ENCODE assay signal across 18 mouse cellular contexts in genomic region chr7:90334362-90334761, GRCm38 (mm10).
"Had no signal": no experiment of that assay in that cellular context is flagged by ENCODE, and none has a peak within 500 bp of the region (broad histone marks: within the 10 kb centered on the region; RNA-seq: fewer than 3 reads in every experiment).

No protein-coding gene starts in this region.

- H3K27ac ChIP-seq: midbrain, embryonic 10.5 days; midbrain, embryonic 12.5 days; neural tube, embryonic 13.5 days; neural tube, embryonic 15.5 days had no signal

- DNase-seq: lung, adult 18-20 months; lung, embryonic 14.5 days; lung, postnatal 10 days; lung, postnatal 4 days; midbrain, embryonic 14.5 days; retina, postnatal 1 day; right cerebral cortex, adult 18-20 months; right cerebral cortex, postnatal 25 days; right cerebral cortex, postnatal 4 days; spleen, adult 18-20 months; thymus, adult 2 months; thymus, postnatal 36 days had no signal

- H3K4me1 ChIP-seq: midbrain, embryonic 12.5 days; neural tube, embryonic 13.5 days; neural tube, embryonic 15.5 days had no signal

- H3K9ac ChIP-seq: lung, embryonic 14.5 days; midbrain, embryonic 12.5 days; neural tube, embryonic 13.5 days; neural tube, embryonic 15.5 days had no signal

- H3K36me3 ChIP-seq: midbrain, embryonic 10.5 days; midbrain, embryonic 12.5 days; neural tube, embryonic 13.5 days; neural tube, embryonic 15.5 days had no signal

- ATAC-seq: midbrain, embryonic 16.5 days had no signal

- H3K9me3 ChIP-seq: midbrain, embryonic 10.5 days; midbrain, embryonic 12.5 days; neural tube, embryonic 13.5 days; neural tube, embryonic 15.5 days had no signal

- H3K4me3 ChIP-seq: midbrain, embryonic 10.5 days; midbrain, embryonic 12.5 days; myocyte; neural tube, embryonic 13.5 days; neural tube, embryonic 15.5 days had no signal

- H3K4me2 ChIP-seq: lung, embryonic 14.5 days; midbrain, embryonic 12.5 days; neural tube, embryonic 13.5 days; neural tube, embryonic 15.5 days had no signal

- H3K27me3 ChIP-seq: midbrain, embryonic 12.5 days; neural tube, embryonic 13.5 days; neural tube, embryonic 15.5 days had no signal
